Mouse (Mus musculus) E14TG2a.4 (cell line): Measurements from ENCODE around the gene Rad9a.
A peak's percentile ranks its signal among the peaks of the same experiment; 100 is the strongest.

Experiments used
- H3K27me3 ChIP-seq: 2 replicates; pipeline ENCODE4 v1.6.1; 2014; ENCODE audit warnings: low read length, control low read depth; ENCODE audit not compliant: insufficient read depth
- H3K36me3 ChIP-seq: 2 replicates; pipeline ENCODE4 v1.6.1; 2014; ENCODE audit warnings: low read length, control low read depth; ENCODE audit not compliant: insufficient read depth
- H3K4me1 ChIP-seq: replicated peaks from 2 replicates; pipeline ENCODE4 v1.6.1; 2014; ENCODE audit warnings: low read depth, low read length, control low read depth
- H3K4me3 ChIP-seq: replicated peaks from 2 replicates; pipeline ENCODE4 v1.5.1; 2014; ENCODE audit warnings: mild to moderate bottlenecking, low read length
- H3K9me3 ChIP-seq: 2 replicates; pipeline ENCODE4 v1.6.1; 2014; ENCODE audit warnings: low read length, control low read depth
- CTCF ChIP-seq: conservative IDR thresholded peaks from 2 replicates; pipeline ENCODE4 v1.5.1; 2014; ENCODE audit warnings: low read length
- NANOG ChIP-seq: IDR thresholded peaks from 2 replicates; pipeline ENCODE4 v1.6.1; 2014; ENCODE audit warnings: borderline replicate concordance, low read length, mixed read lengths
- POU5F1 ChIP-seq: IDR thresholded peaks from 2 replicates; pipeline ENCODE4 v1.6.1; 2014; ENCODE audit warnings: low read length, borderline replicate concordance

The Rad9a gene

DNA sequence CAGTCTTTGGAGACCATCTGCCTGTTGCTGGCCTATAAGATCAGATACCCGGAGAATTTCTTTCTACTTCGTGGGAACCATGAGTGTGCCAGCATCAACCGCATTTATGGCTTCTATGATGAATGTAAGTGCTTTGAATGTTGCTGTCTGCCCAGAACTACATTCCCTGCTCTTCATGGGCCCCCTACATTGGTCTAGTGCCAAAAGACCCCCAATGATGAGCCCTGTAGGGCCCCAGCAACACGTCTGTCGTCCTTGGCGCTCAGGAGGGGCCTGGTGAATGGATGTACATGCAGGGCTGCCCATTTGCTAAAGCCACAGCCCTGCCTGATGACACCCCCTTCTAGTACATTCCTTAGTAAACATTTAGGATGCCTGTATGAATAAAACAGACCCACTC lies 8.3 kb downstream of the Rad9a start:
- no peak for TF ChIP-seq POU5F1
- TF ChIP-seq CTCF: no peak
- no peak for TF ChIP-seq NANOG
- H3K36me3 ChIP-seq: peaks cover 54% of the 10 kb centered on the region
- H3K4me3 ChIP-seq: peak overlapping the region; percentile 98
- no peaks in the 10 kb centered on the region for H3K27me3 ChIP-seq
- peaks cover 89% of the 10 kb centered on the region for H3K4me1 ChIP-seq
- H3K9me3 ChIP-seq: no peaks in the 10 kb centered on the region

DNA sequence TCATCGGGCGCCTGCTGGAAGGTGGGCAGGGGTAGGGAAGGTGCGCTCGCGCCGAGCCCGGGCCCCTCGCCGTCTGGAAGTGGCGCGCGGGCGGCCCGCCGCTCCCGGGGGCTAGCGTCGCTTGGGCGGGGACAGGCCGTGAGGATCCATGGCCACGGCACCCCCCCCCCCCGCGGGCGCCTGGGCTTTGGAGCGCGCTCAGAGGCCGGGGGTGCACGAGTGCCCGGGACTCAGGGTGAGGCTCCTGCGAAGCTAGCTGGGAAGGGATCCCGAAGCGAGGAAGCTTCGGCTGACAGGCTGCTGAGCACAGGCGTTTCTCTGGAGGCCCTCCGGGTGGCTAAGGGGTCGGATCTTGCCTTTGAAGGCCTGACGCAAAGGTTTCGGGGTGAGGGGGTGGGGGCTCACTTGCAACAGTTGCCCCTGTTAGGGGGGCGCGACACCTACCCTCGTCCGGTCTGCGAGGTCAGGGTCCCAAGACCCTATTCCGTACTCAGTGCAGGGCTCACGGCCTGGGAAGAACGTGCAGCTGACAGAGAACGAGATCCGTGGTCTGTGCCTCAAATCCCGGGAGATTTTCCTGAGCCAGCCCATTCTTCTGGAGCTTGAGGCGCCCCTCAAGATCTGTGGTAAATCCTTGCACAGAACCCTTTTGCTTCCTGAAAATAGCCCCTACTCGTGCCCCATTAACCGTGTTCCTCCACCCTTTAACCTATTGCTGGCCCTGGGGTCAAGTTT lies 9.0 kb downstream of the Rad9a start:
- no peak for TF ChIP-seq POU5F1
- no peak for TF ChIP-seq NANOG
- no peak for TF ChIP-seq CTCF
- Histone ChIP-seq H3K4me1 (peaks cover 89% of the 10 kb centered on the region), H3K4me3 (peak overlapping the region; percentile 98), H3K27me3 (no peaks in the 10 kb centered on the region), H3K36me3 (peaks cover 47% of the 10 kb centered on the region), H3K9me3 (no peaks in the 10 kb centered on the region)

DNA sequence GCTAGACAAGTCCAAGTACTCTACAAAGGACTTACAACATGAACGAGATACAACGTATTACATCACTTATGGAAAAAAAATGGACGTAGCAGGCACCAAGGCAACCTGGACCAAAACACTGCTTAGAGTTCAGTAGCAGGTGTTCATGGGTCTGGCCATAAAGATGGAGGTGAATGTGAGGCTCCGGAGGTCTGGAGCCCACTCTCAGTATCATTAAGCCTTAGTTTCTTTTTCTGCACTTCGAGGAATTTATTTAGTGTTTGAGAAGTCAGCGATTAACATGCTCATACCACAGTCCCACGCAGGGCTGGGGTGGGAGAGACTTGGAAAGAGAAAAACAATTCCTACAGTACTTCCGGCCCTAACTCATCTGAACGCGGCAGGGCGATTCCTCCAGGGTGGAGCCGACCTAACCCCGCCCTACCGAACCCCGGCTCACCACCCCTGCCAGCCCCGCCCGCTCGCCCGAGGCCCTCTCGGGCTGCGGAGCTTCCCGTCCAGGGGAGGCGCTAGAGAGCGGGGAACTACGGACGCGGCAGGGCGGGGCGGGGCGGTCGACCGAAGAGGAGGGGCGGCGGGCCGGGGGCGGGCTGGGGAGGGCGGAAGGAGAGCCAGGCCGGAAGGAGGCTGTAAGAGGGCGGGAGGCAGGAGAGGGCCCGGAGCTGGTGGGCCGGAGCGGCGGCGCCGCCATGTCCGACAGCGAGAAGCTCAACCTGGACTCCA lies 9.8 kb downstream of the Rad9a start, which contains the start of gene Ppp1ca:
Gene Ppp1ca, plus strand, starts transcription at position 538 of the 723 bp plus-strand sequence.
- no peaks in the 10 kb centered on the region for H3K27me3 ChIP-seq
- no peaks in the 10 kb centered on the region for H3K9me3 ChIP-seq
- TF ChIP-seq CTCF: no peak
- no peak for TF ChIP-seq POU5F1
- TF ChIP-seq NANOG: no peak
- peaks cover 82% of the 10 kb centered on the region for H3K4me1 ChIP-seq
- peak within 1 kb of the TSS; percentile 98 for H3K4me3 ChIP-seq
- H3K36me3 ChIP-seq: peaks cover 39% of the 10 kb centered on the region

DNA sequence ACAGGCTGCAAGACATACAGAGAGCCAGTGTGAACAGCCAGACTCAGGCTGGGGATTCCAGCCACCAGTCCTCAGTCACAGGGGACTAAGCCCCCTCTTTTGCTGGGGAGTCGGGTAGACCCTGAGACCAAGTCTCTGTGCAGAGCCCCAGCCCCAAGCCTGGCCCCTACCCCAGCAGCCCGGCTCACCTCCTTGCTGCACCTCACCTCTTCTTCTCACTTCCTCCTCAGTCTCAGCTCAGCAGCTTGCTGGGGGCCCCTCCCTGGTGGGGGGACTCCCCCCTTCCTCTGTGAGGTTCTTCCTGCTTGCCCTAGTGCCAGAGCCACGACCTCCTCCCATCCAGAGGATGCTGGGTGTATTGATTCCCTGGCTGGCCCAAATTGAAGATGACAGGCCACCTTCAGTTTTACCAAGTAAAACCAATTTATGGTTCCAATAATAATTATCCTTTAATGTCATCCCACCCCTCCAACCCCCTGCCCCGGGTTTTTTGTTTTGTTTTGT lies 10.6 kb downstream of the Rad9a start, which contains the start of gene Tbc1d10c:
Gene Tbc1d10c, minus strand, starts transcription at position 454 of the 504 bp plus-strand sequence.
- H3K36me3 ChIP-seq: peaks cover 31% of the 10 kb centered on the region
- H3K4me3 ChIP-seq: peak within 1 kb of the TSS; percentile 98
- H3K4me1 ChIP-seq: peaks cover 82% of the 10 kb centered on the region
- H3K9me3 ChIP-seq: no peaks in the 10 kb centered on the region
- TF ChIP-seq POU5F1 (no peak), NANOG (no peak), CTCF (no peak)
- no peaks in the 10 kb centered on the region for H3K27me3 ChIP-seq

DNA sequence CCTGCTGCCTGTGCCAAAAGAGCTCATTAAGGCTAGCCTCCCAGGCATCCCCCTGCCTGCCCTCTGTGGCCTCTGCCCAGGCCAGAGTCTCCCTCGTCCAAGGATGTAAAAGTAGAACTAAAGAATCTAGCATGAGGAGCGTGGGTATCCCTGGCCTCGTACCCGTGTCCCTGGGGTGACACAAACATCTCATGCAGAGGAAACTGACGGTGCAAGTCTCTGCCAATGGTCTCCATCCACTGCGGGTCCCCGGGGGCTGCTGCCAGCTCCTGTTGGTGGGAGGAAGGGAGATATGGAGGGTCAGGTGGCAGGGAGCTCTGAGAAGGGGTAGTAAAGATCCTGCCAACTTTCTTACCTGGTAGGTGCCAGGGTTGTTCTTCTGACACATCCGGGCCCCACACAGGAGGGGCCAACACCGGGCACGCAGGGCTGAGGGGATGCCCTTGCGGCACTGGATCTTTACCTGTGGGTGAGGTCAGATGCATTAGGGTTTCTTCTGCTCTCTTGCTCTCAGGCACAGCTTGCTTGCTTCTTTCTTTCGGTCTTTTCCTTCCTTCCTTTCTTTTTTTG lies 12.3 kb downstream of the Rad9a start:
- Histone ChIP-seq H3K4me3 (no peak overlapping the region), H3K27me3 (no peaks in the 10 kb centered on the region), H3K9me3 (no peaks in the 10 kb centered on the region), H3K36me3 (peaks cover 14% of the 10 kb centered on the region), H3K4me1 (peaks cover 82% of the 10 kb centered on the region)
- TF ChIP-seq NANOG: no peak
- TF ChIP-seq CTCF: no peak
- TF ChIP-seq POU5F1: no peak

DNA sequence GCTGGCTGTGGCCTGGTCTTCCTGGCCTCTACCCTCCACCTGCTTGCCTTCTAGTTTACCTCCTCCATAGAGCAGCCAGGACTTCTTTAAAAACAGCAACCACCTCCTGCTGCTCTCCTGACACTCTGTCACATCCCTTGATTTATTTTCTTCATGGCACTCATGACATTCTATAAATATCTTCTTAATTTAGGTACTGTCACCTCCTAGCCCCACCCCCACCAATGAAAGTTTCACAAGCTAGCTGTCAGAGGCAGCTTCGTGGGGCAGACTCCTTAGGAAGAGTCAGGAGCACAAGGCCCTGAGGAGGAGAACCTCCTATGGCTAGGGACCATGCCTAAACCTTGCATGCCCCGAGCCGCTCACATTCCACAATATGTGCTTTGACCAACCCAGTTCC lies 14.2 kb downstream of the Rad9a start:
- Histone ChIP-seq H3K9me3 (no peaks in the 10 kb centered on the region), H3K4me3 (no peak overlapping the region), H3K27me3 (no peaks in the 10 kb centered on the region), H3K4me1 (peaks cover 84% of the 10 kb centered on the region), H3K36me3 (no peaks in the 10 kb centered on the region)
- no peak for TF ChIP-seq POU5F1
- no peak for TF ChIP-seq NANOG
- no peak for TF ChIP-seq CTCF

DNA sequence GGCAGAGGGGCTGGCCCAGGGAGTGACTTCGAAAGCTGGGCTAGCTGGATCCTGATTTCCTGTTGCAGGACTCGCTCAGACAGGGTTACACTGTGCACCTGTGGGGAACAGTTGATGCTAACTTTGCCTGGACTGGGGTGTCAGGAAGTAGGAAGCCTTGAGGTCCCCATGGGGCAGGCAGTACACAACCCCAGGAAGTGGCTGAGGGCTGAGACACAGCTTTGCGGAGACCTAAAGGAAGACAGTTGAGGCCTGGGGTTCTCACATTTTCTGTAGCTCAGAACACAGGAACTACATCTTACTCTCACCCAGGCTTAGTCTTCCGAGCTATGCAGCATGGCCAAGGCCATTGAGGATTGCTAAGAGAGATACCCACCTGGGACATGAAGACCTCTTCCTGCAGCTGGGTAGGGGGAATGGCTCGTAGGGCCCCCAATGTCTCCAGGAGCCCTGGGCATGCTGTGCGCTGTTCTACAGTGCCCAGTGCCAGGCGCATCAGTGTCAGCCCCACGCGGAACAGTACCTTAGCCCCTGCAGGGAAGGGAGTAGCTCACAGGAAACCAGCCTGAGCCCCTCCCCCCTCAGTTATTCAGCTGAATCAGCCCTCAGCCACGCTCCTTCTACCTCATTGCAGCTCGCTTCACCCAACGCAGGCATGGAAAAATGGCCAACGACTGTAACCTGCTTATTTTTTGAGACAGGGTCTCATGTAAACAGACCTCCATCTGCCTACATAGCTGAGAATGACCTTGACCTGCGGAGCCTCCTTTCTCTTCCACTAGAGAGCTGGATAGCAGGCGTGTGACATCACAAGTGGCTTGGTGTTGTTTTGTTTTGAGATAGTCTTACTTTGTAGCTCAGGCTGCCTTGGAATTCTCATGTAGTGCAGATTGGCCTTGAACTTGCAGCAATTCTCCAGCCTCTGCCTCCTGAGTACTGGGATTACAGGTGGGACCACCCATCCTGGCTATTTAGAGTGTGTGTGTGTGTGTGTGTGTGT lies 16.2 kb downstream of the Rad9a start:
- H3K27me3 ChIP-seq: no peaks in the 10 kb centered on the region
- H3K4me1 ChIP-seq: peaks cover 81% of the 10 kb centered on the region
- H3K4me3 ChIP-seq: peak overlapping the region; percentile 62
- no peak for TF ChIP-seq CTCF
- no peak; the same call in 1 of the 2 replicates for TF ChIP-seq NANOG
- no peak for TF ChIP-seq POU5F1
- H3K36me3 ChIP-seq: no peaks in the 10 kb centered on the region
- no peaks in the 10 kb centered on the region for H3K9me3 ChIP-seq
